Mouse (Mus musculus) ovary, adult 18-20 months (tissue): ENCODE data around the gene Large1.

Source experiments
- DNase-seq: peaks from one replicate; pipeline ENCODE4 v3.0.0; 2022; ENCODE audit warnings: low spot score, mixed read lengths

Large1 gene

DNA sequence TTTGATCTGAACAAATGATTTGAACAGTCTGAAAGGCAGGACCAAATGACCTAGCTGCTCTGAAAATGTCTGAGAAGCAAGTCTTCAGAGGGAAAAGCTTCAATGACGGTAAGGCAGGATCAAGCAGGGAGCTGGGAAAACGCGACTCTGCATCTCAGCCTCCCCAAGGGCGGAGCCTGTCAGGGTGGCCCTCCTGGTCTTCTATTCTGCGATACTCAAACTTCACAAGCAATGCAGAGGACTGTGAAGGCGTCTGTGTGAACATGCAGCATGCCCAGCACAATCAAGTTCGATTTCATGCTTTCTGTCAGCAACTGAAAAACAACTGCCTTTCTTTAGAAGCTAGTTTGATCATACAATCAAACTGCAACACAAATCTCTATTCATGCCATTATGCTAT, 586.6 kb downstream of the Large1 start:
- DNase-seq = no peak

DNA sequence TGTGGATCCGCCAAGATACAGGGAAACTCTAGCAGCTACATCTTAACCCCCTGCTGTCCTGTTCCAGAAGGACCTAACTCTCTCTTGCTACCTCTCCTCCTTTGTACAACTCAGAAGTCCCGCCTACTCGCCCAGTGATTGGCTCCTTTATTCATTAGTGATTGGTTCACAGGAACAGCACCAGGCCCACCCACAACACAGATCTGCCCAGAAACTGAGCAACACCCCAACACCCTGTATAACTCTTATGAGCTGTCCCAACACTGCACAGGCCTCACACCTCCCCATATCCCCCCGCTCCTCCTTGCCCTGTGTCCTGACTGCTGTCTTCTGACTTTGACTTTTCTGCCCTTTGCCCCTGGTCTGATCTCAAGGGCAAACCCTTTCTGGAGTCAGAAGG, 587.6 kb downstream of the Large1 start:
- no peak for DNase-seq
